Mouse (Mus musculus) lung, postnatal 0 days (tissue): Measurements from ENCODE around the gene Dhps. TPM values are rescaled to one million over a fixed set of nuclear protein-coding genes. Genes with fewer than 3 reads are reported as not detected.

Experiments used
- ATAC-seq: fragments of 200-750 bp; cut with Nextera tagmentation; 2 replicates; pipeline ENCODE4 v1.8.0; 2017; ENCODE audit warnings: moderate library complexity
- DNase-seq: peaks from one replicate; pipeline ENCODE4 v3.0.0-alpha.2; 2016; ENCODE audit warnings: low spot score
- H3K27ac ChIP-seq: fragments of 300-500 bp; sonication (generic); 2 replicates; pipeline ENCODE4 v1.5.1; 2014; ENCODE audit warnings: antibody characterized with exemption, mild to moderate bottlenecking, low read length, mixed read lengths
- H3K27me3 ChIP-seq: fragments of 300-500 bp; sonication (generic); replicated peaks from 2 replicates; pipeline ENCODE4 v1.6.1; 2014; ENCODE audit warnings: low read length, mixed read lengths; ENCODE audit not compliant: insufficient read depth
- H3K36me3 ChIP-seq: fragments of 300-500 bp; sonication (generic); 2 replicates; pipeline ENCODE4 v1.6.1; 2014; ENCODE audit warnings: low read length, mixed read lengths; ENCODE audit not compliant: insufficient read depth
- H3K4me1 ChIP-seq: fragments of 300-500 bp; sonication (generic); 2 replicates; pipeline ENCODE4 v1.6.1; 2014; ENCODE audit warnings: antibody characterized with exemption, low read depth, low read length, mixed read lengths; ENCODE audit not compliant: insufficient read depth
- H3K4me2 ChIP-seq: fragments of 300-500 bp; sonication (generic); replicated peaks from 2 replicates; pipeline ENCODE4 v1.6.1; 2014; ENCODE audit warnings: low read depth, mild to moderate bottlenecking, low read length, moderate library complexity, mixed read lengths
- H3K4me3 ChIP-seq: fragments of 300-500 bp; sonication (generic); 2 replicates; pipeline ENCODE4 v1.5.1; 2014; ENCODE audit warnings: low read depth, low read length
- H3K9ac ChIP-seq: fragments of 300-500 bp; sonication (generic); replicated peaks from 2 replicates; pipeline ENCODE4 v1.6.1; 2014; ENCODE audit warnings: low read depth, mild to moderate bottlenecking
- H3K9me3 ChIP-seq: fragments of 300-500 bp; sonication (generic); 2 replicates; pipeline ENCODE4 v1.6.1; 2016; ENCODE audit warnings: low read length, mixed read lengths
- CTCF ChIP-seq: IDR thresholded peaks from 2 replicates; pipeline ENCODE4 v1.5.1; 2016; ENCODE audit warnings: antibody characterized with exemption, mild to moderate bottlenecking
- EP300 ChIP-seq: IDR thresholded peaks from 2 replicates; pipeline ENCODE4 v1.6.1; 2016; ENCODE audit warnings: antibody characterized with exemption, mild to moderate bottlenecking, control low read depth
- WGBS: fragments of 180-500 bp; shearing (Covaris S2); extraction: QIAGEN DNeasy Blood & Tissue Kit; methylation state at CpG from one replicate; pipeline ENCODE4 v1.1.7; 2014; 5-methylcytosine and 5-hydroxymethylcytosine counted together
- polyA plus RNA-seq: library from polyadenylated mRNA; unstranded; fragments of >200 nt; fragmentation: Nextera tagmentation; extraction: Ambion mirVana; gene quantifications from 2 replicates; pipeline ENCODE4 v1.2.1, GENCODE M21; 2015

Dhps gene
- polyA plus RNA-seq, 1 experiment from 2014 or later, result 48.3 TPM

DNA sequence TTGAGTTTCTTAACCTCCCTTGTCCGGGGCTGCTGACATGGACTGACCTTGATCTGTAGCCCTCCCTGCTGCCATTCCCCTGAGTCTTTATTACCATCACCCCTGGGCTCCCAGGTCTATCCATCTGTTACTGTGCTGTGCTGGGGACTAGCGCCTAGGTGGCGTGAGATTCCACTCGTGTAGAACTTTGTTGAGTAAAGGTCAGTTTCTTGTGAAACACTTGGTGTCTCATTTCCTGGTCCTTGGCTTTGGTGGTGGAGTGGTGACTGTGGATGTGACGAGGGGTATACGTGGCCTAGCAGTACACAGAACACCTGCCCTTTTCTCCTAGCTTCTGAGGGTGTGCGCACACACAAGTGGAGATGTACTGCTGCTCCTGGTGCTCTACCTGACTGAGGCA, 14.2 kb upstream of the Dhps start:
- no peak overlapping the region for H3K4me2 ChIP-seq
- peaks cover 26% of the 10 kb centered on the region for H3K36me3 ChIP-seq
- TF ChIP-seq EP300, result no peak
- no peak for TF ChIP-seq CTCF
- DNase-seq (no peak), ATAC-seq (no peak)
- no peaks in the 10 kb centered on the region for H3K9me3 ChIP-seq
- H3K27me3 ChIP-seq, result no peaks in the 10 kb centered on the region
- WGBS, result 79% methylated on average over 7 of the region's 7 CpGs
- H3K4me3 ChIP-seq, result no peak overlapping the region
- H3K27ac ChIP-seq, result no peak overlapping the region
- no peaks in the 10 kb centered on the region for H3K4me1 ChIP-seq
- H3K9ac ChIP-seq, result no peak overlapping the region

DNA sequence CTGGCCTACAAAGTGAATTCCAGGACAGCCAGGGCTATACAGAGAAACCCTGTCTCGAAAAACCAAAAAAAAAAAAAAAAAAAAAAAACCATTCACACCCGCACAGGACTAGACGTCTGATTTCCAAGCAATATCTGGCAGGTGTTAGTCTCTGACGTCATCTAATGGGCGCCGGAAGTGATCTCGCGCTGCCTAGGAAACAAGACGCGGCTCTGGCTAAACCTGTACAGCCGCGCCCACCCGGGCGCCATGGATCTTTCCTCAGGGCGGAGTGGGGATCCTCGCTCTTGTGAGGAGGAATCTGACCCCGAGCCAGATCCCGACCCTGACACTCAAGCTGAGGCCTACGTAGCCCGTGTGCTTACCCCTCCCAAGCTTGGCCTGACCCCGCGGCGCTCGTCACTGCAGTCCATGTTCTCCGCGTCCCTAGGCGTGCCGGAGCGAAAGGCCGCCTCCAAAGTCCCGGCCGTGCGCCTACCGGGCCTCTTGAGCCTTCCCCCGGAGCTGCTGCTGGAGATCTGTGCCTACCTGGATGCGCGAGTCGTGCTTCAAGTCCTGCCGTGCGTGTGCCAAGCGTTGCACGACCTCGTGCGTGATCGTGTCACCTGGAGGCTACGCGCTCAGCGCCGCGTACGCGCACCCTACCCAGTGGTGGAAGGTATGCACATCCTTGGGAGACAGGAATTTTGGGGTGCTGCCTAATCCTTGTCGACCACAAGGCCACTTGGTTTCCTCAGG, 11.5 kb upstream of the Dhps start, which contains the start of gene Fbxw9:
Fbxw9 (plus strand) TSS at position 177 of the 738 bp plus-strand sequence.
- peak; percentile 95 for ATAC-seq
- TF ChIP-seq CTCF, result no peak
- no peak for TF ChIP-seq EP300
- Histone ChIP-seq H3K4me2 (peak within 1 kb of the TSS; percentile 97), H3K4me1 (no peaks in the 10 kb centered on the region), H3K36me3 (peaks cover 6% of the 10 kb centered on the region; the same call in 1 of the 2 replicates), H3K27ac (no peak within 1 kb of the TSS; the same call in 1 of the 2 replicates), H3K27me3 (no peaks in the 10 kb centered on the region), H3K9me3 (no peaks in the 10 kb centered on the region), H3K9ac (peak within 1 kb of the TSS; percentile 53), H3K4me3 (peak within 1 kb of the TSS; percentile 76)
- under 1% methylated on average over 48 of the region's 53 CpGs for WGBS
- DNase-seq, result peak; percentile 94

DNA sequence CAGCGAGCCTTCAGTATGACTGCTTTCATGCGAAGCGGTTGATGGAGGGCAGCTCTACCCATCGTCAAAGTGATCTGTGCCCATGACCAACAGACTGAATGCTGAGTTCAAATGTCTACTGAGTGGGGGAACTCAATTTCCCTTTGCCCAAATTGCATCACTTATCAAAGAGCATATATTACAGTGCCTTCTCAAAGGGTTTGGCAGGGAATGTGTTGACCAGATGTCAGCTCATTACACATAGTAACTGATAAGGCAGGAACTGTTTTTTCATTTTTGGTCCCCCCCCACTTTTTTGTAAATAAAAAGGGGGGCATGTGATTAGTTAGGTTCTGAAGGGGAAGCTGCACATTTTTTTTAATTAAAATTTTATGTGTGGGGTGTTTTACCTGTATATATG, 9.0 kb upstream of the Dhps start:
- WGBS, result 91% methylated on average over 4 of the region's 4 CpGs
- Histone ChIP-seq H3K27ac (no peak overlapping the region), H3K9ac (no peak overlapping the region), H3K27me3 (no peaks in the 10 kb centered on the region), H3K36me3 (no peaks in the 10 kb centered on the region), H3K4me2 (no peak overlapping the region), H3K4me1 (no peaks in the 10 kb centered on the region), H3K9me3 (no peaks in the 10 kb centered on the region), H3K4me3 (no peak overlapping the region)
- TF ChIP-seq CTCF (no peak), EP300 (no peak)
- DNase-seq (no peak), ATAC-seq (no peak)

DNA sequence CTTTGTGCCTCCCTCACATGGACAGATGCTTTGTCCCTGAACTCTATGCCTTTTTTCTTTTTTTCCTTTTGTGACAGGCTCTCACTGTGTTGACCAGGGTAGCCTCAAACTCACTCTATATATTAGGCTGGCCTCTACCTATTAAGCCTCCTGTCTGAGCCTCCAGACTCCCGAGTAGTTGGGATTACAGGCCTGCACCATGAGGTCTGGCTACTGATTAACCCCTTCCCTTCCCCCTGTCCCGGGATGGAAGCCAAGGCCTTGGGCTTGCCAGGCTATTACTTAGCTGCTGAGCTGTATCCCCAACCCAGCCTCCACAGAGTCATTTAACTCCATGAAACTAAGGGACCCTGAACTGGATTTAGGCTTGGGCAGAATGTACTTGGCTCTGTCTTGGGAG, 6.3 kb upstream of the Dhps start:
- Histone ChIP-seq H3K4me1 (no peaks in the 10 kb centered on the region), H3K4me2 (no peak overlapping the region), H3K4me3 (no peak overlapping the region), H3K27me3 (no peaks in the 10 kb centered on the region), H3K9me3 (no peaks in the 10 kb centered on the region), H3K27ac (no peak overlapping the region), H3K36me3 (no peaks in the 10 kb centered on the region), H3K9ac (no peak overlapping the region)
- no peak for TF ChIP-seq CTCF
- no peak for TF ChIP-seq EP300
- WGBS, result 47% methylated on average over 2 of the region's 2 CpGs
- no peak for ATAC-seq
- DNase-seq, result no peak

DNA sequence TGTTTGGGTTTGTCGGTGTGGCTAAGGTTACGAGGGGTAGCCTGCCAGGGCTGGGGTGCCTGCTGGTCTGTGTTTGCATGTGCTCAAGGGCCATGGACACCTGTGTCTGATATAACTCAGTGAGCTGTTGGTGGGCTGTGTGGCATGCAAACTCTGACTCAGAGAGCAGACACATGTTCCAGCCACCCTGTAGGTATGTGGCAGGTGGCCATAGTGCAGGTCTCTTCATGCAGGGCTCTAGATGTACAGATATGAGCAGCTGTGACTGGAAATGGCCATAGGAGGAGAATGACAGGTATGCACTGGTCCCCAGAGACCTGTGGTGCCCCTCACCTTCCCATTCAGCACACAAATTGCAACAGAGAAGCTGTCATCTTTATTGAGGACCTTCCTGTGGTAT, 4.4 kb upstream of the Dhps start:
- WGBS, result 89% methylated on average over 2 of the region's 2 CpGs
- no peak overlapping the region for H3K9ac ChIP-seq

GRCm38 (mm10) chr8:85067982-85068381, 3.6 kb upstream of the Dhps start, which contains the start of gene Gm5741:
Gm5741 (minus strand) TSS chr8:85067982.
- ATAC-seq (no peak), DNase-seq (no peak)
- Histone ChIP-seq H3K4me2 (no peak within 1 kb of the TSS), H3K27ac (no peak within 1 kb of the TSS), H3K27me3 (no peaks in the 10 kb centered on the region), H3K36me3 (no peaks in the 10 kb centered on the region), H3K4me1 (no peaks in the 10 kb centered on the region; the same call in 1 of the 2 replicates), H3K9me3 (no peaks in the 10 kb centered on the region), H3K4me3 (no peak within 1 kb of the TSS), H3K9ac (no peak within 1 kb of the TSS)
- TF ChIP-seq CTCF (no peak), EP300 (no peak)

More for the DNA sequence above, 4.4 kb upstream of the Dhps start:
- Histone ChIP-seq H3K4me3 (no peak overlapping the region), H3K36me3 (no peaks in the 10 kb centered on the region), H3K9me3 (no peaks in the 10 kb centered on the region), H3K4me2 (no peak overlapping the region), H3K4me1 (no peaks in the 10 kb centered on the region; the same call in 1 of the 2 replicates), H3K27me3 (no peaks in the 10 kb centered on the region), H3K27ac (no peak overlapping the region)
- ATAC-seq, result no peak
- no peak for DNase-seq
- no peak for TF ChIP-seq CTCF
- no peak for TF ChIP-seq EP300
